Mouse (Mus musculus) gastrocnemius, adult 8-10 months (tissue): Measurements from ENCODE around the gene Glod5. TPM values are rescaled to one million over a fixed set of nuclear protein-coding genes. Genes with fewer than 3 reads are reported as not detected.
"Not testable (repeated sequence)": the region's sequence is repeated elsewhere in the genome, so short reads cannot be mapped to it uniquely, and the experiment has no call there.

Source experiments
- DNase-seq, 2 experiments: peaks; one replicate each; pipeline ENCODE4 v3.0.0; 2022; ENCODE audit warnings: low spot score in 2 of 2
- total RNA-seq, 4 experiments: library from RNA; stranded (reverse); gene quantifications; 2 replicates each; pipeline ENCODE4 v1.2.4; 2022

Gene Glod5
- total RNA-seq: not detected

GRCm38 (mm10) chrX:8018286-8018685 is at the start of gene Glod5:
Gene Glod5, minus strand, starts transcription at chrX:8018492.
- no peak for DNase-seq

- not testable (repeated sequence) for DNase-seq
Measured at GRCm38 (mm10) chrX:8051044-8051781, 32.9 kb upstream of the Glod5 start.

- no peak for DNase-seq
Measured at GRCm38 (mm10) chrX:8033009-8033408, 14.7 kb upstream of the Glod5 start.

- DNase-seq: no peak
Measured at GRCm38 (mm10) chrX:8026811-8027210, 8.5 kb upstream of the Glod5 start.

- DNase-seq: no peak
Measured at GRCm38 (mm10) chrX:8024795-8025194, 6.5 kb upstream of the Glod5 start.

GRCm38 (mm10) chrX:8020111-8020778 is 2.0 kb upstream of the Glod5 start:
- no peak for DNase-seq

- no peak for DNase-seq
Measured at GRCm38 (mm10) chrX:8017142-8017541, 1.1 kb downstream of the Glod5 start.

- not testable (repeated sequence) for DNase-seq
Measured at GRCm38 (mm10) chrX:8015675-8016074, 2.6 kb downstream of the Glod5 start.

GRCm38 (mm10) chrX:8013569-8014314 is 4.5 kb downstream of the Glod5 start:
- no peak for DNase-seq

GRCm38 (mm10) chrX:8013157-8013556 is 5.1 kb downstream of the Glod5 start:
- no peak for DNase-seq

GRCm38 (mm10) chrX:8009356-8009755 is 8.9 kb downstream of the Glod5 start:
- not testable (repeated sequence) for DNase-seq

- no peak for DNase-seq
Measured at GRCm38 (mm10) chrX:8008543-8008942, 9.7 kb downstream of the Glod5 start.

GRCm38 (mm10) chrX:8002971-8003370 is 15.3 kb downstream of the Glod5 start:
- DNase-seq: no peak

- DNase-seq: no peak
Measured at GRCm38 (mm10) chrX:8002001-8002400, 16.3 kb downstream of the Glod5 start.

- DNase-seq: no peak
Measured at GRCm38 (mm10) chrX:8000546-8001192, 17.6 kb downstream of the Glod5 start.

- DNase-seq: no peak
Measured at GRCm38 (mm10) chrX:7993068-7993735, 25.1 kb downstream of the Glod5 start.

- no peak for DNase-seq
Measured at GRCm38 (mm10) chrX:7992379-7993067, 25.8 kb downstream of the Glod5 start.

- no peak for DNase-seq
Measured at GRCm38 (mm10) chrX:7981368-7981767, 36.9 kb downstream of the Glod5 start.

- no peak for DNase-seq
Measured at GRCm38 (mm10) chrX:7977892-7978291, 40.4 kb downstream of the Glod5 start, which contains the start of gene Gata1. Gene Gata1, minus strand, starts transcription at chrX:7978071.

- no peak for DNase-seq
Measured at GRCm38 (mm10) chrX:7971292-7971691, 47.0 kb downstream of the Glod5 start.
